Mouse (Mus musculus) ES-Bruce4 (cell line): ENCODE data around the gene Dpp4. TPM values are rescaled to one million over a fixed set of nuclear protein-coding genes. Genes with fewer than 3 reads are reported as not detected.

Source experiments
- H3K27ac ChIP-seq: 2 replicates; pipeline ENCODE4 v1.5.1; 2012; ENCODE audit warnings: low read length, inconsistent platforms; ENCODE audit not compliant: insufficient read depth
- H3K27me3 ChIP-seq: 2 replicates; pipeline ENCODE4 v1.6.1; 2012; ENCODE audit warnings: mild to moderate bottlenecking, low read length, inconsistent platforms; ENCODE audit not compliant: control insufficient read depth, poor library complexity, insufficient read depth, severe bottlenecking
- H3K36me3 ChIP-seq: 2 replicates; pipeline ENCODE4 v1.6.1; 2012; ENCODE audit warnings: inconsistent platforms, mild to moderate bottlenecking, low read length, moderate library complexity; ENCODE audit not compliant: control insufficient read depth, poor library complexity, insufficient read depth, severe bottlenecking
- H3K4me1 ChIP-seq: one replicate; pipeline ENCODE4 v1.8.1; 2011; ENCODE audit warnings: low read length; ENCODE audit not compliant: control insufficient read depth, insufficient read depth
- H3K4me3 ChIP-seq: 2 replicates; pipeline ENCODE4 v1.5.1; 2011; ENCODE audit warnings: low read depth, mild to moderate bottlenecking, low read length
- H3K9ac ChIP-seq: 2 replicates; pipeline ENCODE4 v1.6.1; 2012; ENCODE audit warnings: low read depth, mild to moderate bottlenecking, inconsistent platforms; ENCODE audit not compliant: poor library complexity, severe bottlenecking
- H3K9me3 ChIP-seq: replicated peaks from 2 replicates; pipeline ENCODE4 v1.6.1; 2012; ENCODE audit warnings: mild to moderate bottlenecking, low read length, inconsistent platforms; ENCODE audit not compliant: control insufficient read depth, poor library complexity, insufficient read depth, severe bottlenecking
- CTCF ChIP-seq: IDR thresholded peaks from one replicate; pipeline ENCODE4 v1.8.1; 2011; ENCODE audit warnings: low read depth, low read length
- EP300 ChIP-seq: IDR thresholded peaks from 2 replicates; pipeline ENCODE4 v1.6.1; 2011; ENCODE audit warnings: low read depth, low read length; ENCODE audit not compliant: insufficient read depth
- POLR2A ChIP-seq: IDR thresholded peaks from one replicate; pipeline ENCODE4 v1.8.1; 2011; ENCODE audit warnings: low read length; ENCODE audit not compliant: insufficient read depth
- polyA plus RNA-seq: library from polyadenylated mRNA; stranded (reverse); fragments of >200 nt; gene quantifications from 2 replicates; pipeline ENCODE4 v1.2.4, GENCODE M21; 2011; ENCODE audit warnings: low read depth; ENCODE audit not compliant: missing spikeins, insufficient read depth, insufficient read length

Dpp4 gene
- polyA plus RNA-seq, 1 experiment = 1.2 TPM

DNA sequence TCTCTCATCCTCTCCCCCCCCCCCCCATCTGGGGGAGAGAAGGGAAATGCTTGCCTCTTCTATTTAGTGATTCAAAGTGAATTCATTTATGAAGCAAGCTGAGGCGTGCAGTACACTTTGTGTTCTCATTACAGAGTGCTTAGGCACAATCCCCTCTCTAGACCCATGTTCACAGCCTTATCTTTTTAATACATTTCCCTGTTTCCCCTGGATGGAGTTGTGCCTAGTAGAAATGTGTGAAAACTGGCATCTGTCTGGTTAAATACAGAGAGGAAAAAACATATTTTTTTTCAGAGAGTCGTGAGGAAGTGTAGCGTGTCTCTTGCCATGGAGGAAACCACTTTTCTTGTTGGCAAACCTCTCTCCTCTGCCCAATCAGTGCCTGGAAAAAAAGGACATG is 50.5 kb downstream of the Dpp4 start:
- H3K9ac ChIP-seq = no peak overlapping the region
- no peaks in the 10 kb centered on the region for H3K4me1 ChIP-seq
- H3K36me3 ChIP-seq = no peaks in the 10 kb centered on the region
- H3K27ac ChIP-seq = no peak overlapping the region
- TF ChIP-seq CTCF = no peak
- no peak for TF ChIP-seq POLR2A
- TF ChIP-seq EP300 = no peak
- no peaks in the 10 kb centered on the region for H3K27me3 ChIP-seq
- no peak overlapping the region for H3K4me3 ChIP-seq
- H3K9me3 ChIP-seq = no peaks in the 10 kb centered on the region

DNA sequence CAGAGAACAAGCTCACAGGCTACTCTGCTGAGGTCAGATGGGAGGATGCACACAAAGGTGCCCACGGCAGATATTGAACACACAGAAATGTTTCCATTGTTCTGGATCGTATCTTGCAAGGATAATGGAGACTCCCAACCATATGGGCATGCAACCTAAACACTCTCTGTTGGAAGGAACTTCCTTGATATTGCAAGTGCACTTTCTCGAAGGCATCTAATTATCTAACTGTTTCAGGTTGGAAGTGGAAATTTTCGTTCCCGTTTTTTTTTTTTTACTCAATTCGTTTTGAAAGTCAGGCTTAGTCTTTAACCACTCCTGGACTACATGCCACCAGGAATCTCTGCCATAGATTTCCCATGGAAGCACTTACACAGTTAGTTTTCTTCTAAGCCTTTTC is 51.2 kb downstream of the Dpp4 start:
- no peaks in the 10 kb centered on the region for H3K4me1 ChIP-seq
- H3K9ac ChIP-seq = no peak overlapping the region
- H3K9me3 ChIP-seq = no peaks in the 10 kb centered on the region
- H3K4me3 ChIP-seq = no peak overlapping the region
- no peaks in the 10 kb centered on the region for H3K27me3 ChIP-seq
- TF ChIP-seq POLR2A = no peak
- TF ChIP-seq CTCF = no peak
- TF ChIP-seq EP300 = no peak
- no peaks in the 10 kb centered on the region for H3K36me3 ChIP-seq
- H3K27ac ChIP-seq = no peak overlapping the region

DNA sequence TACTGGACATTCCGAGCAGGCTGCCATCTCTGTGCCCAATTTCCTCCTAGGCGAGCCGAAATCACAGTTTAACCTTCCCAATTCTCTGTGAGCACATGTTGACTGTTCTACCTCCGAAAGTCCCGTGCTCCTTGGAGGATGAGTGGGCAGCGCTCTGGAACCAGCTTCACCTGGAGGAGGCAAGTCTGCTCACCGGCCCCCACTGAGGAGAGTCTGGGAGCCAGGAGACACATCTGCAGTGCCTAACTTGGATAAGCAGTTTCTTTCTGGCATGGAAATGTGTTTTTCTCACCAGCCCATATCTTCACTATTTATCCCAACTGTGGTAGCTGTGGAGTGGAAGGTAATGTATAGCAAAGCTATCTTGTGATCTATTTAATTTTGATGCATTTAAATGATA is 54.8 kb downstream of the Dpp4 start:
- H3K4me3 ChIP-seq = no peak overlapping the region
- no peak overlapping the region for H3K27ac ChIP-seq

DNA sequence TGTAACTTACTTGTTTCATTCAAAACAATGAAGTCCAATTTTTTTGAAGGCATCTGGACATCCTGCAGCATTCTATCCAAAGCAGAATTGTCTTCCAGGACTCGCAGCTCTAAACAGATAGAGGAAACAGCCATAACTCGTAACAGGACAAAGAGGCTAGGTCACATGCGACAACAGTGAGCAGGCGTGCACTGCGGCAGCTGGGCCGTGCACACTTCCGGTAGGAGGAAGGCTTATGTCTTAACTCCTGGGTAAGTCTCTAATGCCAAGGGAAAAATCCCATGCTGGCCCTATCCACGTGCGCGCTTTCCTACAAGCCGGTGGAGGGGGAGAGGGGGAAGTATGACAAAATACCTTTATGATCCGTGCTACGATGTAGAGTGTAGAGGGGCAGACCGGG is 55.4 kb downstream of the Dpp4 start:
- TF ChIP-seq EP300 (no peak), CTCF (no peak), POLR2A (no peak)
- Histone ChIP-seq H3K36me3 (no peaks in the 10 kb centered on the region), H3K27ac (no peak overlapping the region), H3K4me1 (no peaks in the 10 kb centered on the region), H3K9ac (no peak overlapping the region), H3K4me3 (no peak overlapping the region), H3K27me3 (no peaks in the 10 kb centered on the region), H3K9me3 (no peaks in the 10 kb centered on the region)

More for the DNA sequence above, 54.8 kb downstream of the Dpp4 start:
- no peak overlapping the region for H3K9ac ChIP-seq
- H3K9me3 ChIP-seq = no peaks in the 10 kb centered on the region
- H3K4me1 ChIP-seq = no peaks in the 10 kb centered on the region
- TF ChIP-seq CTCF = no peak
- TF ChIP-seq POLR2A = no peak
- no peak for TF ChIP-seq EP300
- no peaks in the 10 kb centered on the region for H3K36me3 ChIP-seq
- no peaks in the 10 kb centered on the region for H3K27me3 ChIP-seq

DNA sequence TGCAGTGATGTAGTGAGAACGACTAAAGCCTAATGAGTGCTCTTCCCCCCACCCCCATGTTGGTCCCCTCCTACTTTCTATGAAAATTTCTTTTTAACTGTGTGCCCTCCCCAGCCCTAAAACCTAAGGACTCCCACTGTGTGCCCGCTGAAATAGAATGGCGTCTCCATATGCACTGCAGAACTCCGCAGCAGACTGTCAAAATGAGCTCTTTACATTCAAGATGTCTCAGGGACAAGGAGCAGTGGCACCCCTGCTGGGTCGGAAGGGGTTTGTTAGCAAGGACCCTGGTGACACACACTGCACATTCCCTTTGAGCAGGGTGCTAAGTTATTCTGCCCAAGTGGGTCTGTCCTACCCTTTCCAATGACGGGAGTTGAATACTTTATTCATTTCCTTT is 56.3 kb downstream of the Dpp4 start:
- H3K9ac ChIP-seq = no peak overlapping the region
- no peaks in the 10 kb centered on the region for H3K4me1 ChIP-seq
- no peaks in the 10 kb centered on the region for H3K27me3 ChIP-seq
- no peaks in the 10 kb centered on the region for H3K9me3 ChIP-seq
- no peak overlapping the region for H3K27ac ChIP-seq
- H3K36me3 ChIP-seq = no peaks in the 10 kb centered on the region
- TF ChIP-seq CTCF (no peak), POLR2A (no peak), EP300 (no peak)
- no peak overlapping the region for H3K4me3 ChIP-seq

DNA sequence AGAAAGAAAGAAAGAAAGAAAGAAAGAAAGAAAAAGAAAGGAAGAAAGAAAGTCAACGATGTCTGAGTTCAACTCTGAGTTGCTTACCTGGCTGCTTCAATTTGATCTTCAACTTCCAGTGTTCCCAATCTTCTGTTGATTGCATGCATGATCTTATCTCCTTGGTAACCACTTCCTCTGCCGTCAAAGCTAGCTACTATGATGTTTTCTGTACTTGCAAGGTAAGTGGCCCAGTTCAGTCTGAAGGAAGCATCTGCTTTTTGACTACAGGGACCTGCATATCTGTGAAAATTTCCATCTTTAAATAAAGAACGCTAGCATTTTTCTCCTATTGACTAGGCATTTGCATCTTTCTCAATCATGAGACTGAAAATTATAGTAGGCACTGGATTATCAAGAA is 60.0 kb downstream of the Dpp4 start:
- no peaks in the 10 kb centered on the region for H3K4me1 ChIP-seq
- H3K9ac ChIP-seq = no peak overlapping the region
- TF ChIP-seq POLR2A = no peak
- no peak for TF ChIP-seq EP300
- TF ChIP-seq CTCF = no peak
- no peaks in the 10 kb centered on the region for H3K36me3 ChIP-seq
- H3K27me3 ChIP-seq = no peaks in the 10 kb centered on the region
- H3K4me3 ChIP-seq = no peak overlapping the region
- no peaks in the 10 kb centered on the region for H3K9me3 ChIP-seq
- no peak overlapping the region for H3K27ac ChIP-seq
